Mouse (Mus musculus) liver, embryonic 16.5 days (tissue): ENCODE data around the gene Shkbp1. TPM values are rescaled to one million over a fixed set of nuclear protein-coding genes. Genes with fewer than 3 reads are reported as not detected.

Experiments used
- ATAC-seq: fragments of 200-750 bp; cut with Nextera tagmentation; 2 replicates; pipeline ENCODE4 v1.8.0; 2017; ENCODE audit warnings: low read depth, mild to moderate bottlenecking, moderate number of reproducible peaks, moderate library complexity
- H3K27ac ChIP-seq: fragments of 300-500 bp; sonication (generic); 2 replicates; pipeline ENCODE4 v1.5.1; 2014; ENCODE audit warnings: mild to moderate bottlenecking, low read length
- H3K27me3 ChIP-seq: fragments of 300-500 bp; sonication (generic); 2 replicates; pipeline ENCODE4 v1.6.1; 2014; ENCODE audit warnings: low read depth, low read length, mixed read lengths; ENCODE audit not compliant: control insufficient read depth, insufficient read depth
- H3K36me3 ChIP-seq: fragments of 300-500 bp; sonication (generic); 2 replicates; pipeline ENCODE4 v1.6.1; 2014; ENCODE audit warnings: mild to moderate bottlenecking; ENCODE audit not compliant: control insufficient read depth, insufficient read depth
- H3K4me1 ChIP-seq: fragments of 300-500 bp; sonication (generic); 2 replicates; pipeline ENCODE4 v1.6.1; 2014; ENCODE audit warnings: low read depth, low read length, mixed read lengths; ENCODE audit not compliant: control insufficient read depth
- H3K4me2 ChIP-seq: fragments of 300-500 bp; sonication (generic); 2 replicates; pipeline ENCODE4 v1.6.1; 2014; ENCODE audit warnings: low read depth, low read length, mixed read lengths
- H3K4me3 ChIP-seq: fragments of 300-500 bp; sonication (generic); 2 replicates; pipeline ENCODE4 v1.5.1; 2014; ENCODE audit warnings: low read depth, mild to moderate bottlenecking, low read length
- H3K9ac ChIP-seq: fragments of 300-500 bp; sonication (generic); 2 replicates; pipeline ENCODE4 v1.6.1; 2014; ENCODE audit warnings: low read depth, low read length
- H3K9me3 ChIP-seq: fragments of 300-500 bp; sonication (generic); replicated peaks from 2 replicates; pipeline ENCODE4 v1.6.1; 2016; ENCODE audit warnings: low read length; ENCODE audit not compliant: control insufficient read depth
- WGBS: fragments of 180-500 bp; shearing (Covaris S2); extraction: QIAGEN DNeasy Blood & Tissue Kit; methylation state at CpG from one replicate; pipeline ENCODE4 v1.1.7; 2014; ENCODE audit not compliant: insufficient replicate concordance; 5-methylcytosine and 5-hydroxymethylcytosine counted together
- polyA plus RNA-seq: library from polyadenylated mRNA; unstranded; fragments of >200 nt; fragmentation: Nextera tagmentation; extraction: Ambion mirVana; gene quantifications from 2 replicates; pipeline ENCODE4 v1.2.1, GENCODE M21; 2015

Shkbp1 gene
- polyA plus RNA-seq, 1 experiment from 2014 or later = 16.1 TPM

- Histone ChIP-seq H3K4me2 (no peak overlapping the region), H3K4me1 (no peaks in the 10 kb centered on the region), H3K27ac (no peak overlapping the region), H3K4me3 (no peak overlapping the region), H3K27me3 (peaks cover 15% of the 10 kb centered on the region), H3K9me3 (no peaks in the 10 kb centered on the region), H3K9ac (no peak overlapping the region), H3K36me3 (no peaks in the 10 kb centered on the region)
- ATAC-seq = no peak
- 50% methylated on average over 6 of the region's 6 CpGs for WGBS
Observed at GRCm38 (mm10) chr7:27389213-27389612, 33.4 kb upstream of the Shkbp1 start.

- H3K27ac ChIP-seq = no peak overlapping the region
Observed at GRCm38 (mm10) chr7:27384731-27385130, 28.9 kb upstream of the Shkbp1 start.

DNA sequence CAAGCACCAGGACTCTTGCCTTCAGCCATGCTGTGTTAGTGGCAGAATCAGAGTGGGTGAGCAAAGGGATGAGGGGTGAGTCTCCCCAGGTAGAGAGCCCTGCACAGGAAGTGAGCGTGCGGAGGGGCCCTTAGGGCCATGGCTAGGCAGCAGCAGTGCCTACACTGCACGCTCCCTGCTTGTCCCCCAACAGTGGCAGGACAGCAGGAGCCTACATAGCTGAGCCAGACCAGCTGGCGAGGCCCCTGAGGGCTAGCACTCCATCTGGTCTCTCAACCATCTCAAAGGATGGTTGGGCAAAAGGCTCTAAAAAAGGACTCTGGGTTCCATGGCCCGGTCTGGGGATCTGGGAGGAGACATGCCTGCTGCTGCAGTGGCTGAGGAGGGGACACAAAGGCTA, 28.3 kb upstream of the Shkbp1 start:
- Histone ChIP-seq H3K4me3 (no peak overlapping the region), H3K36me3 (no peaks in the 10 kb centered on the region), H3K9me3 (no peaks in the 10 kb centered on the region), H3K4me2 (no peak overlapping the region), H3K9ac (no peak overlapping the region), H3K27ac (no peak overlapping the region), H3K27me3 (peaks cover under 1% of the 10 kb centered on the region; the same call in 1 of the 2 replicates), H3K4me1 (peaks cover 5% of the 10 kb centered on the region)
- no peak for ATAC-seq
- 72% methylated on average over 5 of the region's 5 CpGs for WGBS

More at GRCm38 (mm10) chr7:27384731-27385130, 28.9 kb upstream of the Shkbp1 start:
- H3K4me2 ChIP-seq = no peak overlapping the region
- peaks cover 5% of the 10 kb centered on the region for H3K4me1 ChIP-seq
- no peak for ATAC-seq
- H3K27me3 ChIP-seq = no peaks in the 10 kb centered on the region; the same call in 1 of the 2 replicates
- H3K36me3 ChIP-seq = no peaks in the 10 kb centered on the region
- H3K9me3 ChIP-seq = no peaks in the 10 kb centered on the region
- H3K4me3 ChIP-seq = no peak overlapping the region
- 46% methylated on average over 4 of the region's 4 CpGs for WGBS
- no peak overlapping the region for H3K9ac ChIP-seq

DNA sequence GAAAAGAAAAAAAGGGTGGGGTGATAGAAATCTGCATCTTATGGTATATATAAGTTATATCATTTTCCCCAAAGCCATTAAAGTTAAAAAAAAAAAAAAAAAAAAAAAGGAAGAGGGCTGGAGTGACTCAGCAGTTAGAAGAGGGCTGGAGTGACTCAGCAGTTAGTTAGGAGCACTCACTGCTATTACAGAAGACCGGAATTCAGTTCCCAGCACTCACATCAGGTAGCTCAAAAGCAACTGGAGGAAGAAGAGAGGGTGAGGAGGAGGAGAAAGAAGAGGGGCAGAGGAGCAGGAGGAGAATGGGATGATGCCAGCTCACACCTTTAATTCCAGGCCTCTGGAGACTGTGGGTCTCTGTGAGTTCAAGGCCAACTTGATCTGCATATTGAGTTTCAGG, 27.4 kb upstream of the Shkbp1 start:
- no peak overlapping the region for H3K4me2 ChIP-seq
- peaks cover 3% of the 10 kb centered on the region; the same call in 1 of the 2 replicates for H3K27me3 ChIP-seq
- no peak for ATAC-seq
- no peaks in the 10 kb centered on the region for H3K36me3 ChIP-seq
- no peak overlapping the region for H3K4me3 ChIP-seq
- WGBS = 30% methylated on average over 1 of the region's 1 CpGs
- H3K9me3 ChIP-seq = no peaks in the 10 kb centered on the region
- H3K4me1 ChIP-seq = peaks cover 5% of the 10 kb centered on the region
- H3K27ac ChIP-seq = no peak overlapping the region
- no peak overlapping the region for H3K9ac ChIP-seq

DNA sequence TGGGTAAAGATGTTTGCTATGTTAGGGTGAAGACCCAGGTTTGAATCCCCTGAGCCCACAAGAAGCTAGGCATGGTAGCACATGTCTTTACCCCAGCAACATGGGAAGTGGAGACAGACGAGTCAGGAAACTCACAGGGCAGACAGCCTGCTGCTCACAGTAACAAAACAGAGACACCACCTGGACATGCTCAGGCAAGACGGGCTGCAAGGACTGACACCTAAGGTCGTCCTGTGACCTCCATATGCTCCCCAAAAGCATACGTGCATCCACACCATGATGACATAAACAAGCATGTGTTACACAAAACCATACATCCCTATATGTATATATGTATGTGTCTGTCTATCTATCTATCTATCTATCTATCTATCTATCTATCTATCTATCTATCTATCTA, 25.7 kb upstream of the Shkbp1 start:
- H3K27ac ChIP-seq = no peak overlapping the region
- no peaks in the 10 kb centered on the region for H3K9me3 ChIP-seq
- WGBS = 45% methylated on average over 4 of the region's 4 CpGs
- H3K4me3 ChIP-seq = no peak overlapping the region
- peaks cover 5% of the 10 kb centered on the region for H3K4me1 ChIP-seq
- H3K36me3 ChIP-seq = no peaks in the 10 kb centered on the region
- H3K9ac ChIP-seq = no peak overlapping the region
- H3K4me2 ChIP-seq = no peak overlapping the region
- ATAC-seq = no peak
- H3K27me3 ChIP-seq = peaks cover 3% of the 10 kb centered on the region; the same call in 1 of the 2 replicates

- no peak for ATAC-seq
- Histone ChIP-seq H3K4me2 (no peak overlapping the region), H3K9ac (no peak overlapping the region), H3K4me3 (no peak overlapping the region), H3K36me3 (no peaks in the 10 kb centered on the region), H3K27ac (no peak overlapping the region), H3K27me3 (peaks cover 7% of the 10 kb centered on the region), H3K4me1 (peaks cover 5% of the 10 kb centered on the region), H3K9me3 (no peaks in the 10 kb centered on the region)
- WGBS = 20% methylated on average over 1 of the region's 1 CpGs
Observed at GRCm38 (mm10) chr7:27381009-27381408, 25.2 kb upstream of the Shkbp1 start.

DNA sequence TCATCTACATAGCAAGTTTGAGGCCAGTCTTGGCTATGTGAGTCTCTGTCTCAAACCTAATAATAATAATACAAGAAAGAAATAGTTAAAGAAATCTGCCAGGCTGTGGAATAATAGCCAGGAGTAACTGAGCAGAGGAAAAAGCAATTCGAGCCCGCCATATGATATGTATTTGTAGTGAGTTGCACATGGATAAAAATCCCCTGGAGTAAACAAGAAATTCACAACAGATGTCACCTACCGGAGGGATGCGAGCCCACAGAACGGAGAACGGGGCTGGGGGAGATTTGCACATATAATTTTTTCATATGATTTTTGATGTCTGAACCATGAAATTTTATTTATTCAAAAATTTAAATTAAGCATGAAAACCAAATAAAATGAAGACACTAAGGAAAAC, 24.0 kb upstream of the Shkbp1 start:
- ATAC-seq = no peak
- Histone ChIP-seq H3K9ac (no peak overlapping the region), H3K9me3 (no peaks in the 10 kb centered on the region), H3K4me1 (peaks cover 5% of the 10 kb centered on the region), H3K27me3 (peaks cover 17% of the 10 kb centered on the region), H3K36me3 (no peaks in the 10 kb centered on the region), H3K4me3 (no peak overlapping the region), H3K4me2 (no peak overlapping the region), H3K27ac (no peak overlapping the region)
- WGBS = 74% methylated on average over 6 of the region's 6 CpGs

- H3K4me1 ChIP-seq = peaks cover 3% of the 10 kb centered on the region
- no peaks in the 10 kb centered on the region for H3K36me3 ChIP-seq
- 15% methylated on average over 4 of the region's 4 CpGs for WGBS
- no peaks in the 10 kb centered on the region for H3K9me3 ChIP-seq
- H3K27me3 ChIP-seq = peaks cover 29% of the 10 kb centered on the region
- no peak overlapping the region for H3K4me2 ChIP-seq
- ATAC-seq = no peak
- H3K27ac ChIP-seq = no peak overlapping the region
- H3K4me3 ChIP-seq = no peak overlapping the region
- no peak overlapping the region for H3K9ac ChIP-seq
Observed at GRCm38 (mm10) chr7:27378431-27378830, 22.6 kb upstream of the Shkbp1 start.

- Histone ChIP-seq H3K4me2 (no peak overlapping the region), H3K4me1 (no peaks in the 10 kb centered on the region), H3K27ac (no peak overlapping the region), H3K9ac (no peak overlapping the region), H3K4me3 (no peak overlapping the region), H3K27me3 (peaks cover 60% of the 10 kb centered on the region), H3K36me3 (no peaks in the 10 kb centered on the region), H3K9me3 (no peaks in the 10 kb centered on the region; the same call in 1 of the 2 replicates)
- ATAC-seq = no peak
- 5% methylated on average over 22 of the region's 22 CpGs for WGBS
Observed at GRCm38 (mm10) chr7:27375274-27375673, 19.5 kb upstream of the Shkbp1 start.
